Mouse (Mus musculus) E14TG2a.4 (cell line): ENCODE measurements at regions not wholly inside any gene's neighbourhood (a gene's known extent, or its start where the extent isn't known, plus 50 kb on each side); places are given as distances from the start of the nearest gene placed in this dataset.

Experiments used
- H3K27me3 ChIP-seq: 2 replicates; pipeline ENCODE4 v1.6.1; 2014; ENCODE audit warnings: low read length, control low read depth; ENCODE audit not compliant: insufficient read depth
- H3K36me3 ChIP-seq: 2 replicates; pipeline ENCODE4 v1.6.1; 2014; ENCODE audit warnings: low read length, control low read depth; ENCODE audit not compliant: insufficient read depth
- H3K4me1 ChIP-seq: replicated peaks from 2 replicates; pipeline ENCODE4 v1.6.1; 2014; ENCODE audit warnings: low read depth, low read length, control low read depth
- H3K4me3 ChIP-seq: replicated peaks from 2 replicates; pipeline ENCODE4 v1.5.1; 2014; ENCODE audit warnings: mild to moderate bottlenecking, low read length
- H3K9me3 ChIP-seq: 2 replicates; pipeline ENCODE4 v1.6.1; 2014; ENCODE audit warnings: low read length, control low read depth
- CTCF ChIP-seq: conservative IDR thresholded peaks from 2 replicates; pipeline ENCODE4 v1.5.1; 2014; ENCODE audit warnings: low read length
- NANOG ChIP-seq: IDR thresholded peaks from 2 replicates; pipeline ENCODE4 v1.6.1; 2014; ENCODE audit warnings: borderline replicate concordance, low read length, mixed read lengths
- POU5F1 ChIP-seq: IDR thresholded peaks from 2 replicates; pipeline ENCODE4 v1.6.1; 2014; ENCODE audit warnings: low read length, borderline replicate concordance

DNA sequence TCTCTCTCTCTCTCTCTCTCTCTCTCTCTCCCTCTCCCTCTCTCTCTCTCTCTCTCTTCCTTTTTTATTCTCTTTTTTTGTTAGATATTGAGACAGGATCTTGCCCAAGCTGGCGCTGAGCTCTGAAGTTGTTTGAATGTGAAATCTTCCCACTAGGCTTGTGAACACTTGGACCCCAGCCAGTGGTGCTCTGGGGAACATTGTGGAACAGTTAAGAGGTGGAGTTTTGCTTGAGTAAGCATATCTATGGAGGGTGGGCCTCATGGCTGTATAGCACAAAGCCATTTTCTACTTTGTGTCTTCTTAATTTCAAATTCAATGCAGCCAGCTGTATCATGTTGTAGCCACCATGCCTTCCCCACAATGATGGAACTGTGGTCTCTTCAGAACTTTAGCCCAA is 875.4 kb downstream of the Tmem114 start:
- H3K4me3 ChIP-seq = no peak overlapping the region
- TF ChIP-seq NANOG = no peak
- TF ChIP-seq POU5F1 = no peak
- no peak for TF ChIP-seq CTCF
- H3K36me3 ChIP-seq = no peaks in the 10 kb centered on the region
- H3K27me3 ChIP-seq = no peaks in the 10 kb centered on the region
- H3K9me3 ChIP-seq = no peaks in the 10 kb centered on the region
- H3K4me1 ChIP-seq = no peaks in the 10 kb centered on the region

DNA sequence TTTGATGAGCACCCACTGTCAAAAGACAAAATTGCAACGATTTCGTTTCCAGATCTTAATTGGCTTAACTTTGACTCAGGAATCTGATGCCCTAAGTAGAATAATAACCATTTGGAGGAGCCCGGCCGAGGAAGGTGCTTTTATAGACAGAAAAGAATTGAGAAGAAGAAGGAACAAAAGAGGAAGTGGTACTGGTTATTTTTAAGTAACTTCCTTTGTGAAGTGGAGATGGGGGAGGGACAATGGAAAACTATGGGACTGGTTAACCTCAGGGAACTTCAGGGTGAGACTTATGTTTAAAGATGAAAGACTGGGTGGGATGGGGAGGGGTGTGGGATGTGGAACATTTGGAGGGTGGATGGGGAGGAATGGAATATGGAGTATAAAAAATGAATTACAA is 880.9 kb downstream of the Tmem114 start:
- Histone ChIP-seq H3K4me3 (no peak overlapping the region), H3K27me3 (no peaks in the 10 kb centered on the region), H3K4me1 (no peaks in the 10 kb centered on the region), H3K36me3 (no peaks in the 10 kb centered on the region), H3K9me3 (no peaks in the 10 kb centered on the region)
- no peak for TF ChIP-seq POU5F1
- no peak for TF ChIP-seq NANOG
- no peak for TF ChIP-seq CTCF

DNA sequence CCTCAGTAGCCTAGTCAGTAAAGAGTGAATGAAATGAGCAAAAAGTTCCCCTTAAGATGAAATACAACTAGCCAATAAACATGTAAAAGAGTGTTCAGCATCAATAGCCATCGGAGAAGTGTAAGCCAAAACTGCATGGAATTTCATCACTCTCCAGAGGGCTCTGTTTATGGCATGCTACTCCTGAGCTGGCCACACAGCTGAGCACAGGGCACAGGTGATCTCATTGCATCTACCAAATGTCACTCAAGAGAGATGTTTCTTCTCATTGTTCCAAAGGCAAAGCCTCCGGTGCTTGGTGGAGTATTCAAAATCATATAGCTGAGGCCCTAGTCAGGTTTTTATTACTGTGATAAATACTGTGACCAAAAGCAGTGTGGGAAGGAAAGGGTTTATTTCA is 895.1 kb downstream of the Tmem114 start:
- Histone ChIP-seq H3K9me3 (no peaks in the 10 kb centered on the region), H3K4me3 (no peak overlapping the region), H3K4me1 (no peaks in the 10 kb centered on the region), H3K27me3 (no peaks in the 10 kb centered on the region), H3K36me3 (no peaks in the 10 kb centered on the region)
- no peak for TF ChIP-seq CTCF

DNA sequence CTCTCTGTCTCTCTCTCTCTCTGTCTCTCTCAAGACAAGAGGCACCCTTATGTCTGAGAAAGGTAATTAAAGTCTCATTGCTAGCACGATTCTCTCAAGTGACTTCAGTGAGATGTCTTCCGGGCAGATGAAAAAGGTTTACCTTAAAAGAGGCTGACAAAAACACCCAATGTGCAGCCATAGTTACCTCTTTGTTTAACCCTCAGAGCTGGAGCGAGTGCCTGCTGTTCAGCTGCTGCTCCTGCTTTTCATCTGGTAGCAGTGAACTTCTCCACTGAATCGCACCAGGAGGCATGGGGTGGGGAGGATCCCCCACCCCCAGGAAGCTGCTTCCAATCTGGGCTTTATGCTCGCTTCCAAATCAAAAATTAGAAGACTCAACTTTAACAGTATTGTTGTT is 896.0 kb downstream of the Tmem114 start:
- no peaks in the 10 kb centered on the region for H3K9me3 ChIP-seq
- H3K4me1 ChIP-seq = no peaks in the 10 kb centered on the region
- TF ChIP-seq CTCF = no peak
- no peaks in the 10 kb centered on the region for H3K27me3 ChIP-seq
- no peak overlapping the region for H3K4me3 ChIP-seq
- H3K36me3 ChIP-seq = no peaks in the 10 kb centered on the region

GRCm38 (mm10) chr16:7527923-7528776 is 896.8 kb downstream of the Tmem114 start:
- H3K9me3 ChIP-seq = no peaks in the 10 kb centered on the region
- H3K4me3 ChIP-seq = no peak overlapping the region
- no peaks in the 10 kb centered on the region for H3K36me3 ChIP-seq
- TF ChIP-seq POU5F1 (no peak), NANOG (no peak), CTCF (no peak)
- no peaks in the 10 kb centered on the region for H3K4me1 ChIP-seq
- no peaks in the 10 kb centered on the region for H3K27me3 ChIP-seq

DNA sequence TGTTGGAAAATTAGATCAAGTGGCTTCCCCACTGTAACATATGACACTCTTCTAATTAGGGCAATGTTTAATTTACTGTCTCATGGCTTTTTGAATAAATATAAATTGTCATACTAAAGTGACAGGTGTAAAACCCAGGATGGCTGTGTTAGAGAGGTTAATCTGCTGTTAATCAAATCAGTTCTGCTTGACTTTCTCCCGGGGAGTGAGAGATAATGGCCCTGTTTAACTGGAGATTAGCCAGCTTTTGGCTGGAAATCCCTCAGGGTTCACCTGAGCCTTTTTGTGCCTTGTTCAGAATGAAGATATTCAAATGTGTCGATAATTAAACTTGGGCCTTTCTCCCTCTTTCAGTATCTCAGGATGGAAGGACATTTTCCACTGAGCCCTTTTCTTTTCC is 906.2 kb downstream of the Tmem114 start:
- Histone ChIP-seq H3K27me3 (no peaks in the 10 kb centered on the region), H3K36me3 (no peaks in the 10 kb centered on the region), H3K9me3 (peaks cover 26% of the 10 kb centered on the region), H3K4me1 (no peaks in the 10 kb centered on the region), H3K4me3 (no peak overlapping the region)
- TF ChIP-seq POU5F1 (no peak), CTCF (no peak), NANOG (no peak)
